Mouse (Mus musculus) ovary, postnatal 14 days (tissue): ENCODE measurements around the gene Tmem211.

ENCODE experiments used
- DNase-seq: peaks from one replicate; pipeline ENCODE4 v3.0.0; 2022; ENCODE audit warnings: low spot score

Gene Tmem211

DNA sequence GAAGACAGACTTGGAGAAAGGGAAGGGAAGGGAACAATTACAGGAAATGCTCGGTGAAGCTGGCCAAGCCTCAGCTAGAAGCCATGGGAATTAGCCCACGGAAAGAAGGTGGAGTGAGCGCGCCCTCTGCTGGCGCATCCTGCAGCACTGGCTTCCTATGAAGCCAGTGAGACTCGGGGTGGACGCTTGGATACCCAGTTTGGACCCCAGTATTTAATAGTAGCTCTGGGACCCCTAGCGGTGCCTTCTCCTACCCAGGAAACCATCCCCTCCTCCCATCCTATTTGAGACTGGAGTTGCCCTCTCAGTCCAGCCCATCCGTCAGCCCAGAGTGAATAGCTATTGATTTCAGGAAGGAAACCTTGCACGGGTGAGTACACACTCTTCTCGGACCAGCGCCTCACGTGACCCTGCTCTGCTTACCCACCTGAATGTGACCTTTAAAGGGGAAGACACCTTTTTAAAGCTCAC, at the start of gene Tmem211:
Gene Tmem211 (plus strand): TSS at position 278 of the 471 bp plus-strand sequence.
- DNase-seq: peak; percentile 81

DNA sequence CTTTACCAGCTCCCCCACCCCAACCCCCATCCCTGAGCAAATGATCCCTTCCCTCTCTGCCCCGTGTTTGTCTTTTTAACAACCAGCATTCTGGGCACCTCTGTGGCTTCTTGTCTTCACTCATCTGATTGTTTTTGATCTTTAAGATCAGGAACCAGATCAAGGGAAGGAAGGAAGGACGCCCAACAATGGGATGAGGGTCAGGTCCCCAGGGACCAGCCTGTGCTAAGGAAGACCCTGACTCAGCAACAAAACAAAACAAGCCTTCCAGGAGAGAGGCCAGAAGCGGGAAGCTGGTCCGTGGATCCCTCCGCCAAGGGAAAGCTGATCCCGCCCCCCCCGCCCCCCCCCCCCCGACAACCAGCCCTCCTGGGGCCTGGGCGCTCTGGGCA, 47.3 kb upstream of the Tmem211 start:
- DNase-seq: no peak

DNA sequence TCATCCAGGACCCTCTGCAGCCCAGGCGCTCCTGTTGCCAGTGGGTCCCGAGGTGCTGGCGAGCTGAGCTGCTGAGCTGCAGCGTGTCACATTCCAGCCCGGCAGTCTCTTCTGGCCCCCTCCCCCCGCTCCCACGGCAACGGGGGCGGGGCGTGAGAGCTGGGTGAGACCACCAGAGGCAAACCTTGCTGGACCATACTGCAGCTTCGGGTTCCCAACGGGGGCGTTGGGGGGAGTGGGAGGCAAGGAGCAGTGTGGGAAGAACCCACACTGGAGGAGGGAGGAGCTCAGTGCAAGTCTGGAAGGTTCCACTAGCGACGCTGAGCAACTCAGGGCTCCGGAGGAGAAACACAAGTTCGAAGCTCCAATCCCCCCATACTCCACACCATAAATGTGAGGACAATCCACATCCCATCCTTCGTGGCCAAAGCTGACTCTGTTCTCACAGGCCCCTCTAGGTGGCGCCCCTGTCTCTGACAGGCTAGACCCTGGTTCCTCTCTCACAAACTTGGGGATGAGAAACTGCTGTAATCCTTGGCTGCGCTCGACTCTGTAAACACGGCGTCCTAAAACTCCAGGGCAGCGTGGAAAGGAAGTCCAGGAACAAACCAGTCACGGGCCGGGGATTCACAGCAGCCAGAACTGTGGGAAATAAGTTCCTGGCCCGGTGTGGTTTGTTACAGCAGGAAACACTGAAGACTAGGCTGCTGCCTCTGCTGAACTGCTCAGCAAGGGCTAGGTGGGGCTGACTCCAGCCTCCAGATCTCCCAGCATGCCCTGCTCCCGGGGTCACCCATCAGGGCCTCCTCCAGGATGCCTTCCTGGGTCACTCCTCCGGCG, 46.6 kb upstream of the Tmem211 start:
- peak; percentile 89 for DNase-seq

DNA sequence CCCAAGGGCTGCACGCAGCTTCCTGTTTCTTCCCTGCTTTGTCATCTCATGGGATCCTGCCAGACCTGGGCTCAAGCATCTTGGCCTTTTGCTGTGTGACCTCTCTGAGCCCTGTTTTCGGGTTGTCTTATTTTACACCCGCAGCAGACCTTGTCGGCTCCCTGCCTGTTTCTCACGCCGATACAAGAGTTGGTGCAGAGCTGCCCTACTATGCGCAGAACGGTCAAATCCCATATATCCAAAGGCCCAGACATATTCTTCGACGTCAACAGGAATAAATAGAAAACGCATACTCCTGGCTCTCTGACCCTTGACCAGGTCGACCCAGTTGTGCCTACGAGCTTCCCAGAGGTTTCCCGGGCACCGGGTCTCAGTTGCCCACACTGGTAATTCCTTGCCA, 46.0 kb upstream of the Tmem211 start:
- DNase-seq: no peak

DNA sequence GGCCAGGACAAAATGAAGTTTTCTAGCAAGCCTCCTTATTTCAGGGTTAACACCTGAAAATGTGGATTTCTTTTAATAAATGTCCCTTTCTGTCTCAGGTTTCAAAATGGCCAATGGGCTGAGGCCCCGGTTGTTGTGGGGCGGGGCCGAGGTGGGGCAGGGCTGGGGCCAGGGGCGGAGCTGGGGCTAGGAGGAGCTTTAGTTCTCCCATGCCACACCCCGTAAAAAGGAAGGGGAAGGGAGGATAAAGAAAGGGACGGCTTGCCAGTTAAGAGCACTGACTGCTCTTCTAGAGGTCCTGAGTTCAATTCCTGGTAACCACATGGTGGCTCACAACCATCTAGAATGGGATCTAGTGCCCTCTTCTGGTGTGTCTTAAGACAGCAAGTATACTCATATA, 45.3 kb upstream of the Tmem211 start:
- DNase-seq: no peak

DNA sequence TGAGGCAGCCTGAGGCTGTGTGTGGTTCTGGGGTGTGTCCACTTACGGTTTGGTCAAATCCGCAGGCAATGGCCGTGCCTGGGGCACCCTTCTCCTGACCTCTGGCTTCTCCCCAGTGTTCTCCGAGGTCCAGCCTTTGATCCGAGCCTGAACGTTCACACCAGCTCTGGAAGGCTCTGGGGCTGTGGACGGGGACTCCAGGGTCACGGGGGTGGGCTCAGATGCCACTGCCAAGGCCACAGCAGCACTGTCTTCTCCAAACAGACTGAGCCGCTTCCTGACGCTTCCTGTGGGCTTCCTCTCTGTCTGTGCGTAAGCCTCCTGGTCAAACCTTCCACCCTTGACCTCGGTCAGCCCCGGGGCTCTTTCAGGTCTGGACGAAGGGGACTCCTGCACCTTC, 36.2 kb upstream of the Tmem211 start:
- no peak for DNase-seq

DNA sequence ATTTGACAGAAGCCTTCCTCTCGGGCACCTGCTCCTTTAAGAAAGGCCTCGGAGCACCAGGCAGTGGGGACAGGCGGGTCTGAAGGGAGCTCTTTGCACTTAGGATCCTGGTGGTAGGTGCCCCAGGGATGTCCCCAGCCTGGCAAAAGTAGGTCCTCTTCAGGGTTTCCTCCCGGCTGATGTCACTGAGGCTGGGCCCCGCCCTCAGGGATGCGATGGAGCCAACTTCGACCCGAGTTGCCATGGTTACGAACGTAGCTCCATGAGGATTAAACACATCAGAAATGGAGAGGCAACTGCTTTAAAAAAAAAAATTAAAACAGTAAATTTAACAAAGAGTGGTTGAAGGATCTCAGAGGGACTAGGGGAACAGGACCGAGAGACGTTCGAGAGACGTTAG, 34.8 kb upstream of the Tmem211 start:
- no peak for DNase-seq

DNA sequence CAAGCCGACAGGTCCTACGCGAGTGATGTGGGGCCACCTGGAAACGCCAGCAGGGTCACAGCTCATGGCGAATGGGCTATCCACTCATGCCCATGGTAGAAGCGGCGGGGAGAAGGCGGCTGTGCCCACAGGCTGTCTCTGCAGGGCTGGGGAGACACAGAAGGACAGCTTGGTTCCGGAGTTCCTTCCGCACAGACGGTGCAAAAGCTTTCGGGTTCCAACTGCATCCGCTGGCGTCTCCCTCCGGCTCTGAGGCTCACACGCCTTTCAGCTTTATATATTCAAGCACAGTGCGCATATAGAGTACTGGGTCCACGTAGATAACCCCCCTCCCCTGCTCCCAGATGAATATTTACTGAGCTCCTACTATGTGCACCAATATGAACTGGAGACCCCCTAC, 32.9 kb upstream of the Tmem211 start:
- no peak for DNase-seq

DNA sequence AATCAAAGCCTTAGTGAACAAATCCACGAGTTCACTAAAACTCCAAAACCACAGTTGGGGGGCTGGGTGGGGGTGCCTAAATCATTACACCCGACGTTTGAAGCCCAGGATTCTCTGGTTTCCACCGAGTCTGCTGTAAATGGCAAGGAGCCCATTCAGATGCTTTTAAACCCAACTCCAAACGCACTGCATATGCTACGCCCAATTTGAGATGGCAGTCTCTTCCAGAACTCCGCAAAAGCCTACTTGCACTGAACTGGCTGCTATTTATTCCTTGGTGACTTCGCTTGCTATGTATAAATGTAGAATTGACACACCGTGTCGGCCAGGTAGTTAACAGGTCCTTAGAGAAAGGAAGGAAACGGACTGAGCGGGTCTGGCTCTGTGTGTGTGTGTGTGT, 31.3 kb upstream of the Tmem211 start:
- DNase-seq: no peak

DNA sequence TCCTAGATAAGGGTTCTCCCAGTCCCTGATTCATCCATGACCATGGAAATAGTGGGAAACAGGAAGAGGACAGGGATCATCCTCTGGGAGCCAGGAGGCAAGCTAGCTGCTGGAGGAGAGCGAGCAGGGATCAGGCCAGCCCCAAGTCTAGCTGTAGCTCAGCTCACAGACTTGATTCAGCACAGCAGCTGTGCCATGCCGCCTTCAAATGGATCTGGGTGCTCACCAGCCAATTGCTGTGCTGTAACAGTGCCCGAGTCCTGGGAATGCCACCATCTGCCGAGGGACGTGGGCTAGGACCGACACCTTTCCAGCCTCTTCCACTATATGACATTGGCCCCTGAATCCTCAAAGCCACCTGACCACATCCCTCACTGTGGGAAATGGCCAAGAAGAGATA, 30.8 kb upstream of the Tmem211 start:
- DNase-seq: no peak

DNA sequence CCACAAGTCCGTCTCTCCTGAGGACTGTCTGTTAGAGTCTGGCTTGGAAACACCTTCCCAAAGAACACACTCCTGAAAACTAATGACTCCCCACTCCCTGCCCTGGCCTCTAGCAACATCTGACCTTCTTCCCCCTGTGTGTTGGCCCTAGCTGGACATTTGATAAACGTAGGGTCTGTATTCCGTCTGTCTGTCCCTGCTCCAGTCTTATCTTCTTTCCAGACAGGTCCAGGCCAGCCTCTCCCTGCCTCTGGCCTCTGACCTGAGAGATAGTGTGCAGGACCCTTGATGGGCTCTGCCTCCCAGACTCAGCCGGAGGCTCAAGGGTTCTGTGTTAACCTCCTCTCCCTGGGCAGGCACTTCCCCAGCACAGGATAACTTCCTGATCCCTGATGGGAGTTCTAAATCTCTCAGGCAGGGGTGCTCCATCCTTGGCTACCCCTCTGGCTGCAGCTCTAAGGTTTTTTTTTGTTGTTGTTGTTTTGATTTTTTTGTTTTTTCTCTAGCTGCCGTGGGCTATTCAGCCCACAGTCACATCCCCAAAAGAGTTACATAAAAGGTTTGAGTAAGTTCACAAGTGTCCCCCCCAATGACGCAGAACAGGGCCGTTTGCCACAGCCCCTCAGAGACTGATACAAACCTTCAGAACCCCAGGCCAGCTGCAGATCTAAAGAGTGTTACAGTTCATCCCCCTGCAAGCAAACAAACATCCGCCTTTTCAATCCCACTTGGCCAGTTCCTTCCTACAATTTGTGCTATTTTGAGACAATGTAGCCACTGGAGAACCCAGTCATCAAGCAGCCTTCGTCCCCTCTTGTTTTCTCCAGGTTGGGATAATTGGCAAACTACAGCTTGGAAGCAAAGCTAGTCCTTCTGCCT, 29.6 kb upstream of the Tmem211 start:
- no peak for DNase-seq

DNA sequence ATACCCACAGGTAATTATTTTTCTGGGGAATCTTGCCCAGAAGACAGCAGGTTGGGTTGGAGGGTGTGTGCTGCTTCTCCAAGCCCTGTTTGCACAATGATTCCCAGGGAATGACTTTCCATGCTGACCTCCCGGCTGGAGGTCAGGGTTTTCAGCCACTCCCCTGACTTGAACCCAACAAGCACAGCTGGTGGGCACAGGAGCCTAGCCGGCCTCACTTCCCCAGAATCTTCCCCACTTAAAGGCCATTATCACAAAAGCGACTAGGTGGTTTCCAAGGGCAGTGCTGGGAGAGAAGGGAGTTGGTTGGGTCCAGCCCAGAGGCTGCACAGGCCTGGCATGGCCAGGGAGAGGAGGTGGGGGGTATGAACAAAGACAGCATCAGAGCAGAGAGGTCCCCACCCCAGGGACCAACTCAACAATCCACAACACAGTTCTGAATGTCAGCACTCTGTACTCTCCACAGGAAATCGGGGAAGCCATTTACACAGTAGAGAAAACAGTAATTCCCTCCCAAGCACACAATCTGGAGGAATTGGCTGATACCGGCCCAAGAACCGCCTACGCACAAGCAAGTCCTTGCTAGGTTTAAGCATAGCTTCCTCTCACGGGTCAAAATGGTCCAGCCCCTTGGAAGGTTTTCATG, 27.5 kb upstream of the Tmem211 start:
- no peak for DNase-seq

DNA sequence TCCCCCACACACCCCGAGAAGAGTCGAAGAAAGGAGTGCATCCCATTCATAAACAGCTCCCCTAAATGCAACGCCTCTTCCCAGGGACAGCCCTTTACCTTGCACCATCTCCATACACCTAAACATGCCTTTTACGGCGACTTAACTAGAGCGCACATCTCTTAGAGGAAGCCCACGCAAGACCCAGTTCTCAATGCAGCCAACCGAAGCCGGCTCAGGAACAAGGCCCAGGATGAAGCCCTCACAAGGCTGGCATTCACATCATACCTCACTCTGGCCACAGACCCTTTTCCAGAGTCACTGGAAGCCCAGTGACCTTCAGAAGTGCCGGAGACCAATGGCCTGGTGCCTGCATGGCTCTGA, 27.0 kb upstream of the Tmem211 start:
- no peak for DNase-seq

DNA sequence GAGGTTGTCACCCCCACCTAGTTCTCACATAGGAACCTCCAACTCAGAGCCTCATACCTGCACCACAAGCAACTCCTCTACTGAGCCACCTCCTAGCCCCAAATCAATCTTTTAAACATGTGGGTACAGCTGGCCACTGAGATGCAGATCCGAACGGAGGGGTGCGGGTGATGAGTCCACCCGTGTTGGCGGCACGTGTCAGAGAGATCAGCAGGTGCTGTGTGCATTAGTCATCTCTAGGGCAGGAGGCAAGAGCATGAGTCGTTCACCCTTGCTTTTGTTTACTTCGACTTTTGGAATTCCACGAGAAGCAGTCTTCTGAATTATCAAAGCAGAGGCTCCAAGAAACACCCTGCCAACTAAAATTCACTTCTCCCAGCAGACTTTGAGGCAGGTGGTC, 22.5 kb upstream of the Tmem211 start:
- no peak for DNase-seq

DNA sequence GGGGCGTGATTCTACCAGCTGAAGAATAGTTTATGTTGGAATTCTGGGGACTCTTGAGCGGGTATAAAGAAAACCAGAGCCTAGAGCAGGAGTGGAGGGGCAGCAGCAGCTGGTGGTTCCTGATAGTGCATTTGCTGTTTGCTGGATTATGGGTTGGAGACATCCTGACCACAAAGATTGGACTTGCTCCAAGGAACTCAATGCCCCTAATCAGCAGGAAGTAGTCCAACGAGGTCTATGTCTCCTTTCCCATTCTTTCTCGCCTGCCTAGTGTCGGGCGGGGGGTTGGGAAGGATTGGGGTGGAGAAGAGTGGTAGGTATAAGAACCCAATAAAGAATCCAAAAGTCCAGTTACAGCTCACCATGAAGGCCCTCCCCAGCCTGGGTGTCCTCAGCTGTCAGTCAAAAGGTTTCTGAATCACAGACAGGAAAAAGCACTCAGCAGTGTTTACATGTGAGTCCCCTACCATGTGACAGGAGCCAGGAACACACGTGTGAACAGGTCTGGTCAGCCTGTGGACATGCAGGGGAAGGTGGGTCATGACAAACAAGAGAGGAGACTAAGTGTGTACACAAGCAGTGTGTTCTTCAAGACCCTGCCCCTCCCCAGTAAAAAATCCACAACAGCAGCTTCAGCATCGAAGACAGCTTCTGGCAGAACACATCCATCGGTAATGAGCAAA, 19.9 kb upstream of the Tmem211 start:
- DNase-seq: no peak

DNA sequence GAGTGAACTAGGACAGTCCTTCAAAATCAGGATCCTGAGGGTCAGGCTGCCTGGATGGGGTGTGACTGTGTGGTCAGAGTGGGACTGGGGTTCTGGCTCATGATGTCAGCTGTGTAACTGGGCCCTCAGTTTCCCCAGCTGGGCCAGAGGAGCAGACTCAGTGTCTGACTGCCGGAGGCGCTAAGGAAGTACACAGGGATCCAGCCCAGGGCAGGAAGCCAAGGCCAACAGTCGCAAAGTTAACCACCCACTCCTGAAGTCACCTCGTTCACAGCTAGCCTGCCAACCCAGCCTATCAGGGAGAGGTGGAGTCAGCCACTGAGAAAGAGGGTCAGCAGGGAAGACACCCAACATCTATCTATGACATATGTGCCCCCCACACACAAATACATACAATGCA, 18.7 kb upstream of the Tmem211 start:
- DNase-seq: no peak

DNA sequence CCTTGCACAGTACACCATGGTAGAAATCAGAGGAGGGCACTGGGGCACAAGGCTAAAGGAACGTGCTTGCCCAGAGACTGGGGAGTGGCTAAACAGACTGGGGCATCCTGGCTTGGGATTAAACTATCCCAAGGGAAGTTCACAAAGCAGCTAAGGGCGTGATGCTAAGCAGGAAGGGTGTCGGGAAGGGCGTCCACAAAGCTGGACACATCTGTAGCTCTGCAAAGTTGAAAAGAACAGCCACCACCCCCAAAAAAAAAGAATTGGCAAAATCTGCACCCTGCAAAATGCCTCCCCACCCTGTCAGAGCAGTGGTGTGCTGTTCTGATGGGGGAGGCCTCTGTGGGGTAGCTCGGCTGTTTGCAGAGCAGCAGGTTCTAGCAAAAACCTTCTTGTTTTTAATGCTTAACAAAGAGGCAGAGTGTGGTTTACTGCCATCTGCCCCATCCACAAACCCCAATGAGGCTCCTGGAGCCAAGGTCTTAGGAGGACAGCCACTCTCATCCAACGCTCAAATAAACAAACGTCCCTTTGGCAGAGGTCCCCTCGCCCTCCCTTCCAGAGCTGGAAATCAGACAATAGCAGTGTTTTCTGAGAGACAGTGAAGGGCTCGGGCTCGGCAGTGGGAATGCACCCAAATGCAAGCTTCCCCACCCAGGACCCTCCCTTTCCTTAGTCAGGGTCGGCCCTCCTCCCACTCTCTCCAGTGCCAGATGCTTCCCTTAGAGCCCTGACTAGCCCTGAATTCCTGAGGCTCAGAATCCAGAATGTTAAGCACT, 17.9 kb upstream of the Tmem211 start:
- peak; percentile 68 for DNase-seq

DNA sequence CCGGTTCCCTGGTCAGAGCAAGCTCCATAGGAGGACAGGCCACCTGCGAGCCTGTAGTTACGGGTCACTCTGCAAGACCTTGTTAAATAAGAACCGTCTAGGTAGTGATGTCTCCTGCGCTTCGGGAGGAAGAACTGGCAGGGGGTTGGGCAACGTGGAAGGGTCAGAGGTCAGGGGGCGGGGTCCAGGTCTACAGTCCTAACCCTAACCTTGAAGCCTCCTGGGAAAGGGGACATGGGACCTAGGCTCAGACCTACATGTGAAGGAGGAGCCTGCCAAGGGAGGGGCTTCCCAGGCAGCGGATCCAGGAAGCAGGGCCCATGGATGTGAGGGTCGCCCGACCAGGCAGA, 17.3 kb upstream of the Tmem211 start:
- no peak for DNase-seq

DNA sequence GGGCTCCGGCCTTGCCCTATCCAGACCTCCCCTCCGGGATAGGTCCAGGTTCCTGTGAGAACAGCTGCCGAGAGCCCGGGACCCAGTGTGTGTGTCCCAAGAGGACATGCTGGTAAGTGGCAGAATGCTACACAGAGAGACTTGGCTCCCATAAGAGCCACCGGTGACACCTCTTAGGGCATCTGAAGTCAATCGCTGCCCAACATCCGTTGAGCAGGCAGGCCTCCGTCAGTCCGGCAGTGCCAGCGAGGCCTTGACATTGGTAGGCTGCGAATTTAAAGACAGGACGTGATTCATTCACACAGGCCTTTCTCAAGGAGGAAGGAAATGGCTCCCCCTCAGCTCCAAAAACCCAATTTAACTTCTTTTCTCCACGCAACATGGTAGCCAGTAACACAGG, 16.8 kb upstream of the Tmem211 start:
- DNase-seq: no peak

DNA sequence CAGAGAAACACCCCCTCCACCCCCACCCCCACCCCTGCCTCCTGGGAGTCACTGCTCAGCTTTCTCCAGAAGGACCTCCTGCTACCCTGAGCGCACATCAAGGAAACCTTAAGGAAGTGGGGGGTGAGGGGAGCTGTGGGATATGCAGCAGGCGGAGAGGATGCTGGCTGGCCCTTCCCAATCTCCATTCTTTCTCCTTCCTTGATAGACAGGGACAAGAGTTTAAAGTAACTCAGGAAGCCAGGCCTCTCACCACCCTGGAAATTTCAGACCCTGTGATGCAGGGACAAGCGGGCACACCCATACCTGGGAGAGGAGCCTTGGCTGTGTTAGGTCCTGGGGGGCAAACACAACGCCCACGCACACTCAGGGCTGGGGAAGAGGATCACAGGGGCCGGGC, 16.4 kb upstream of the Tmem211 start:
- DNase-seq: no peak

DNA sequence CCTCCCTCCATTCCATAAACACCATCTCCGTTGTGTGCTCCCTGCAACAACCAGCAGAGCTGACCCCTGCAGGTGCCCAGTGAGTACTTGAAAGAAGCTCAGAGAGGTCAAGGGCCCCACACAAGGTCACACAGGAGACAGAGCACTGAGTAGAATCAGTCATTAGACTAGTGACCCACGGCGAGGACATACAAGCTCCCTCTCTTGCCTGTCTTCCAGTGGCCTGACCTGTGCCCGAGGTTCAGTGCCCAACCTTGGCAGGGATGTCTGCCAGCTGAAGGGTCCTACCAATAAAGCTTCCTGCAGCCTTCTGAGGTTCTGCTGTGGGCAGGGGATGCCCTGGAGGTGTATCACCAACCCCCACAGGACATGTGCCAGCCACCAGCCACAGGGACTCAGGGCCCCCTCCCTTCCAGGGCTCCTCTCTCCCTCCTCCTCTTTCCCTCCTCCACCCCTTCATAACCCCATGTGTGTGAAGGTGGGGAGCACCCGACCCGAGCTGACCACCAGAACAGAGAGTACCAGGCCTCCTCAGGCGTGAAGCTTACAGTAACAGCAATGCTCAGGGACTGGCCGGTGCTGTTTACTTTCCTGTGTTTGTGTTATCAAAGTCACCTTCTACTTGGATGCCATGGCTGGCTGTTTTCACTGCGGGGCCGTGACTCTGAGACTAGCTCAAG, 14.4 kb upstream of the Tmem211 start:
- no peak for DNase-seq
